Mouse (Mus musculus): ENCODE results near the gene Ache.
A peak's percentile ranks its signal among the peaks of the same experiment; 100 is the strongest.

Ache gene

DNA sequence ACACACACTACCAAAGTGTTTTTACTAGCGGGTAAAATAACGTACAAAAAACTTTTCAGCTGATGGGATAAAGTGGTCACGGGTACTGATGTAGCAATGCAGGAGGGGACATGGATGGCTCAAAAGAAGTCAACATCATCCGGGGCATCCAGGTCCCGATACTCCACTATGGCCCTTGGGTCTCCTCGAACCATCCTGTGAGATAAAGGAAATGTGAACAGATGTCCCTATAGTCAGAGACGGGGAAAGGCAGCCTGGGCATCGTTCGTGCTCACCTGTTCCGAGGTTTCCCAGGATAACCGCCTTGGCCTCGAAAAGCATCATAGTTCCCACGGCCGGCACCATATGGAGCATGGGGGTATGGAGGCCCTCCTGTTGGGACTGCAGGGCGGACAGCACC, 8.4 kb downstream of the Ache start:
- DNase-seq = no peak

DNA sequence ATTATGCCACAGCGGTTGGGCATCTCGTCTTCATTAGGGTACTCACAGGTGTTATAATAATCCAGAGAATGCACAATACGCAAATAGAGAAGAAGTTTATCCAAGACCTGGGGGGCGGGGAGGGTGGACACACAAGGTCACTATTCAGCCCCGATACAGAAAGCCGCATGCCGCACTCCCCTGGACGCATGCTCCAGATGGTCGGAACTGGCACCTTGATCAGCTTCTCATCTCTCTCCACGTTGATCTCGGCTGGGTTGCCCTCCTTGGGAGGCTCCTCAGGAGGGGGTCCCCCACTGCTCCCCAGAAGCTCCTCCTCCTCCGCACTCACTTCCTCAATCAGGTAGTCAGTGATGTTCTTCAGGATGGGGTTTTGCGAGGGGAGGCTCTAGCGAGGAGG, 9.8 kb downstream of the Ache start:
- no peak for DNase-seq

DNA sequence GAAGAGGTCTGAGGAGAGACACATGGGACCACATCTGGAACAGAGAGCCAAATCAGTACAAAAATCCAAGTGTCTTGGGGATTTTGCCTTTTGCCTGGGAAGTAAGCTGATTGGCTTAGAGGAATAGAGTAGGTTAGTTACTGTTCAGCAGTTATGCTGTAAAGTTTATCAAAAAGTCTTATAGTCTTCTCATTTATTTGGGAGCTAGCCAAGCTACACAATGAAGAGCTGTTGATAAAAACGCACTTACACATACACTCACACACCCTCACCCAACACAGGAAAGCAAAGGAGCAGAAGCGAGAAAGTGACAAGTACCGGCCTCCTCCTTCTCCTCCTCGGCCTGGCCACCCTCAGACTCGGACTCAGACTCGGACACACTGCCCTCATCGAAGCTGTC, 11.9 kb downstream of the Ache start:
- no peak for DNase-seq

DNA sequence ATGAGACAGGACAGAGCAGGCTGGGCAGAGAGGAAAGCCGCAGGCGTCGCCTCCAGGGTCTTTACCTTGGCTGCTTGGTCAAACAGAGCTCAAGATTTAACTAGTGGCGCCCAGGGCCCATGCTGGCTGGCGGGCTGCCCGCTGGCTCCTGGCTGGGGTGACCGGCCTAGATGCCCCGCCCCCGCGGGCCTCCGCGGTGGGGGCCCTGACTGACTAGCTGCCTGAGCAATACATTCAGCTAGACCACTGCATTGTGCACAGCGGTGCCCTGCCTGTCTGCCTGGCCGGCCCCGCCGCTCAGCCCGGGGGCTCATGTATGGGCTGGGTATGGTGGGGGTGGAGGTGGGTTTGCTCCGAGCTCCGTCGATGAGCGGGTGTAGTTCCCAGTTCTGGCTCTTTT, 13.9 kb downstream of the Ache start:
- peak; percentile 36 for DNase-seq

DNA sequence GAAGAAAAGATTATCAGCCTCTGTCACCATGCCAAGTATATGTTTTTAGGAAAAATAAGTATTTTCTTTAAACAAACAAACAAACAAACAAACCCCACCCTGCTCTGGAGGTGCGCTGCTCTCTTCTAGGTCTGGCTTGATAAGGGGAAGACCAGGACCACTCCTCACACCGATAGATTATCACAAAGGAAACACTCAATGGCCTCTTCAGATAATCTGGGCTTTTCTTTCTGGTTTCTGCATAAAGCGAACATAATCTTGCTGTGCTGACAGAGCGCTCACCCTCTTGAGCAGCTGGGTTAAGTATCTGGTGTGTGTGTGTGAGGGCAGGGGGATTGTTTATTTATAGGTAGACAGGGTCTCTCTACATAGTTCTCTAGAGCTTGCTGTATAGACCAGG, 16.3 kb downstream of the Ache start:
- DNase-seq = no peak

DNA sequence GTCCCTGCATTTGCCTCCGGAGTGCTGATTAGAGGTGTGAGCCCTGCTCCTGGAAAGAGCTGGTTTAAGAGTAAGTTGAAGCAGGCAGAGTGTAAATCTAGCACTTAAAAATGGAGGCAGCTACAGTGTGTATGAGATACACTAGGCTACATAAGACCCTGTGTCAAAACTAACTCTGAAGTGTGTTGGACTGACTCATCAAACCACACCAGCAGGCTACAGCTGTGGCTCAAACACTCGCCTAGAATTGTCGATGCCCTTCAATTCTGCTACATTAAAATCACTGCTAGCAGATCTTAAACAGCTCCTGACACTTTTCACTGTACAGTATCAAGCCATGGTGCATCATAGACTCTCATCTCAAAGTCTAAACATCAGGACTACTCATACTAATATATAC, 16.8 kb downstream of the Ache start:
- no peak for DNase-seq

DNA sequence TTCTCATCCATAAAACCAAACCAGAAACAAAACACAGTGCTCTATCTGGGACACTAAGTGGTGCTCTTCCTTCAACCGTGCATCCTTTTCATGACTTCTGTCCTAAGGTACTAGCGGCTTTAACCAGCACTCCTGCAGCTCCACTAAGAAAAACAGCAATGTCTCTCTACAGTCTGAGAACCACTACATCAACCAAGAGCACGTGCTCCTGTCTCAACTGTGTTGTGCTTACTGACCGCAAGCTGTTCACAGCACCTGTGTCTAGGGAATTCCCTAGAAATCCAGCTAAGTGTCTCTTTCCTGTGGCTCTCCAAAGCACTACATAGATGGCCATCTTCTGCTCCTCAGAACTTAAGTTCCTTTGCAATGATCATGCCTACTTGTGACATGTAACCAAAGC, 17.5 kb downstream of the Ache start:
- no peak for DNase-seq

DNA sequence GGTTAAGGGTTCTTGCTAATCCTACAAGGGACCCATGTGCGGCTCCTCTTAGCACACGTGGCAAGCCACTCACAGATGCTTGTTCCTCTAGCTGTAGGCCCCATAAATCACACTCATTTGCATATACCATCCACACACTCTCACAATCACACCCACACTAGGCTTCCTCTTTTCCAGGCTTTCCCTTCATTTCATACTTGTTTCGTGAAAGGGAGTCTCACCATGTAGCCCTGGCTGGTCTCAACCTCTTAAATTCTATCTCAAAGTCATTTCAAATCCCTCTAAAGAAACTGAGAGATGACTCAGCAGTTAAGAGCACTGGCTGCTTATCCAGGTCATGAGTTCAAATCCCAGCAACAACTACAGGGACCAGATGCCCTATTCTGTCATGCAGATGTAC, 18.5 kb downstream of the Ache start:
- DNase-seq = no peak

DNA sequence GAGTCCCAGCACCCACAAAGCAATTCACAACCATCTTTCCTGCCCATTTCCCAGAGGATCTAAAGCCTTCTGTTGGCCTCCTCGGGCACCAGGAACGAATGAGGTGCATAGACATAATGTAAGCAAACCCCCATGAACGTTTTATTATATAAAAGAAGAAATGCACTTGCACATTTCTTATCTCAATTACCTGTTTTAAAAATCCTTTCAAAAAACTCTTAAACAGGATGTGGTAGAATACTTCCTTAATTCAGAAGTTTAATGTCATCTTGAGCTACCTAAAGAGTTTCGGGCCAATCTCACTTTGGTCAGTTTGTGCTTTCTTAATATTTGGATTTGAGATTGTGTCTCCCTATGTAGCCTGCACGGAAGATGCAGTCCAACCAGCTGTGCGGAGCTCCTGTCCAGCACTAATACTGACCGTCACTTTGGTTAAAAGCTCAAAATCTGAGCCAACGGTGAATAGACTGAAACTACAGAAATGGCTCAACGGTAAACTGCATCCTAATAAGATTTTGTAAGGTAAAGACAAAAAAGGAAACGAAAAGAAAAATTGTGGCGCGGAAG, 19.2 kb downstream of the Ache start:
- no peak for DNase-seq

DNA sequence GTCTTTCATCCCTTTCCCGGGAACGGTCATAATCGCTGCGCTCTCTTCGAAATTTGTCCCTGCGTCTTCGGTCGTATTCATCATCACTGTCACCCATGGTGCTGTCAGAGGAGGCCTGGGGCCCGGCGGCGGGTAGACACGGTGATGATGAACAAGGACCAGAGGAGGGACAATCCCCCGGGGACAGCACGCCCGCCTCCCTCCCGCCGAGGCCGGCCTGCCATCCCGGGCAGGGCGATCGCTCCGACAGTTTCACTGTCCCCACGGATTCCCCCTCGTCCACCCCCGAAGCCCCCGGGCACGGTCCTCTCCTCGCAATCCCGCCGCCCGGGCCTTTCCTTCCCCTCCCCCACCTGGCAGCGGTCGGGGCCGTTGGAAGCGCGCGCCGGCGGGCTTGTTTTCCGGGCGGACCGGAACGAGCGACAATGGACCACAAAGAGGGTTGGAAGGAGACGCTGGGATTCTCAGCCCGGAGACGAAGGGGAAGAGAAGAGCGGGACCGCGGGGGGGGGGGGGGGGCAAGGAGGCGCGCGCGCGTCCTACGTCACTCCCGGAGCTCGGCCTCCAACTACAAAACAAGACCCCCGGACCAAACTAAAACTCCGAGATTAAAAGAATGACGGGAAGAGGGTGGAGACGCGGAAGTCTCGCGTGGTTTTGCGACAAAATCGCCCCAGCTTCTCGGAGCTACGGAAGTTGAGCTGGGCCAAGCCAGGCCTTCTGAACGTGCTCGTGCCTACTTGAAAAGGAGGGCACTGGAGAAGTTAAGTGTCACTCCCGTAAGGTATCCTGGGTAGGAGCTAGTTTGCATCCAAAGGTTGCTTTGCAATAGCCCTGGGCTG, 20.0 kb downstream of the Ache start, which contains the start of gene Srrt:
Gene Srrt (minus strand): TSS at position 604 of the 842 bp plus-strand sequence.
- peak; percentile 92 for DNase-seq

DNA sequence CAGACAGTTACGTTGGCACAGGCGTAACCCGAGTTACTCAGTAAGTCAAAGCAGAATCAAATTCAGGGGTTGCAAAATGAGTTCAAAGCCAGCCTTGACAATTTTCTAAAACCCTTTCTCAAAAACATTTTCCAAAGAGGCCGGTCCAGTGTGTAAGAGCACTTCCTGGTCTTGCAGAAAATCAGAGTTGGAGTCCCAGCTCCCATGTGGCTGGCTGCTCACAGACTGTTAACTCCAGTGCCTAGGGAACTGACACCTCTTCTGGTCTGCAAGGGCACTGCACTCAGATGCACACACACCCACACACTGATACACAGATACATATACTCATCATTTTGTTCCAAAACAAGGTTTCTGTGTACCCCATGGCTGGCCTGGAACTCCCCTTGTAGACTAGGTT, 21.0 kb downstream of the Ache start:
- no peak for DNase-seq

DNA sequence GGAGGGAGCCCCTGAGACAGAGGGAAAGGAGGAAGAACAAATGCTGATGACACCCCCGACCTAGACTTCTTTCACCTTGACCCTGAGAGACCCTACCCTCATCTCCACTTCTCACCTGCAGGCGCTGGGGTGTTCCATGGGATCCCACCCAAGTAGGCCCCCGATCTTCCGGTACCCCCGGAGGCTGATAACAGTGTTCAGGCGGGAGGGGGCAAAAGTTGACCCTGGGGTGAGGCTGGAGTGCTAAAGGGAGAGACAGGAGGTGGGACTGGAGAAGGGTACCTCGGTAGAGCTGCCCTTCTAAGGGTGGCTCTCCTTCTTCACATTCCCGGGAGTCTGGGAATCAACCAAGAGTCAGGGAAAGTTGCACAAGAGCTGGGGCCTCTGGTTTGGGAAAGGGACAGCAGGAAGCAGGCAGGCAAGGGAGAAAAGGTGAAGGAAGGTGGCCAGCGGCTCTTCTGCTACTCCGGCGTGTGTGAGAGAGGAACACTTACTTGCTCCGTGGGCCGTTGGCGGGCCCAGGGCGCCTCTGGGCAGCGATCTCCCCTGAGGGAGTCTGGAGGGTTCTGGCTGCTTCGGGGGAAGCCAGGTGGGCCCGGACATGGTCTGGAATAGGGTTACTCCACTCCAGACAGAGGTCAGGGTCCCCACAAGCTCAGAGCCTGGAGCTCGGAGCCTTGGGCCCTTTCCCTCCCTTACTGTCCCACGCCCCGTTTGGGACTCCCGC, 26.3 kb downstream of the Ache start:
- DNase-seq = no peak

DNA sequence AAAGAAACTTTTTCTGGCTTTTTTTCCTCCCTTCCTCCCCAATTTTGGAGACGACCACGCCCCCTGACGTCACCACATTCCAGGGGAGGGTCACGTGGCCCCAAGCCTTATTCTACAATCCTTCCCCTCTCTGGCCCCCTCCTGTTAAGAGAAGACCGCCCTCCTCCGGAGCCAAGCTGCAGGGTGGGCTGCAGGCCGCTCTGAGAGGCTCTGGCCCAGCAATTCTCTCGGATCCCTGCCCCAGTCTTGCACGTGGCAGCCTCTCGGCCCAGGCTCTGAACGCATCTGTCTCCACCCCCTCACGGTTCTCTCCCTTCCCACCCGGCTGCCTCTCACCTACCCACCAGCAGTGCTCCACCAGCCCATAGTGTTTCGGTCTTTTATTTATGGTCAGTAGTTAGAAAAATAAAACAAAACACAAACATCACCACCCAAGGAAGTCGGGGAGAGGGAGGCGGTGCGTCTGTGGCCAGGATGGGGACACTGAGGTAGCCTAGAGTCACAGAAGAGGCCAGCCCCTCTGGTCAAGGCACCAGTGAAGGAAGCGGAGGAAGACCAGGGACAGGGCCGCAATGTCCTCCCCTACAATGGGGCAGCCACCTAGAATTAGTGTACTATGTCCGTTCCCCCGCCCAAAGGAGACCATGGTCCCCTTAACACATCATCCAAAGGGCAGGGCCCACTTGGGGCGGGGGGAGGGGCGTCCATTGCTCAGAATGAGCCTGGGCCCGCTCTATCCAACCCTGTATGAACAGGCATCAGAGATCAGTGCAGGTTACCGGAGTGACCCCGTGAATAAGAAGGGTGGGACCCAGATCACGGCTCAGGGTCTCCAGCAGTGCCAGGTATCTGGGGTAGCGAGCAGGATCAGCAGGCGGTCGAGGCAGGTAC, 27.1 kb downstream of the Ache start, which contains the start of gene Trip6:
Gene Trip6 (minus strand): TSS at position 212 of the 891 bp plus-strand sequence.
- DNase-seq = peak; percentile 87

DNA sequence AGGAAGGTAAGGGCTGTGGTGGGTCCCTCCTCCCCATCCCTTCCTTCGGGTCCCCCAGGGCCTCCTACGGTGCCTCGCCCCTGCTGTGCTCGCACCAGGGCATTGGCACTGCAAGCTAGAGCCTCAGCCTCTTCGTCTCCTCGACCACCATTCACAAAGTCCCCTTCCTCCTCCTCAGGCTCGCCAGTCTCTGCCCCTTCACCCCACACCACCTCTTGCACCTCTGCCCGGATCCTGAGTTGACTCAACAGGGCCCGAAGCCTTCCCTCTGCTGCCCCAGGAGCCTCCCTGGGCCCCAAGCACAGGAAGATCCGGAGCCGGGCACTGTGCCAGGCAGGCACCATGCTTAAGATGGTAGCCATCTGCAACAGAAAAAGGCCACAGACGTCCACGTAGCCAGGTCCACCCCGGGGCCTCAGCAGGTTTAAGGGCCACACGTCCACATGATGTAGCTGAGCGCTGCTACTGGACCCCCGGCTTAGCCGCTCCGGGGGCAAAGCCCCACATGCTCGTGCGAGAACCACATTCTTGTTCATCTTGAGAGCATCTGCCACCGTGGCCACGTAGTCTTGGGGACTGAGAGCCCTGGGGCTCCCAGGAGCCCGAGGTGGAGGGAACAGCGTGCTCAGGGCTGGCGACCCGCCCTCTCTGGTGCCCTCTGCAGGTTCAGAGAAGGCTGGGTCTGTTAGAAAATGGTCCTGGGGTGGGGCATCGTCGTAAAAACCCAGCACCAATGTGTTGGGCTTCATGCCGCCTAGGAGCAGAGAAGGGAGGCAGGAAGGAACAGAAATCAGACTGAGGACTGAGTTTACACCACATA, 28.0 kb downstream of the Ache start:
- peak; percentile 63 for DNase-seq

DNA sequence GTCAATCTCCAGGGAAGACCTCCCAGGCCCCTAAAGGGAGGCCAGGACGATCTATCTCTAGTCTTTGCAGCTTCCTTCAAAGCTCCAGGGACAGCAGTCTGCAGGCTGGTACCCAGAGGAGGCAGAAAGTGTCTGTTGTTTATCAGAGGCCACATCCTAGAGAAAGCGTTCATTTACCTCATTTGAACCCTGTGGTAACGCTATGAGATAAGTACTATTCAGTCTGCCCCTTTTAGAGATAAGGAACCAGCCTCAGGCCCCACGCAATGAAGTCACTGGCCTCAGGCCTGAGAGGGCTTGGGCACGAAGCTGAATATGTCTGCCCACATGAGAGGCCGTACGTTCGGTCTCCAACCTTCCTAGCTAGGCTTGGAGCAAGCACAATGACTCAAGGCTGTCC, 30.0 kb downstream of the Ache start:
- no peak for DNase-seq

DNA sequence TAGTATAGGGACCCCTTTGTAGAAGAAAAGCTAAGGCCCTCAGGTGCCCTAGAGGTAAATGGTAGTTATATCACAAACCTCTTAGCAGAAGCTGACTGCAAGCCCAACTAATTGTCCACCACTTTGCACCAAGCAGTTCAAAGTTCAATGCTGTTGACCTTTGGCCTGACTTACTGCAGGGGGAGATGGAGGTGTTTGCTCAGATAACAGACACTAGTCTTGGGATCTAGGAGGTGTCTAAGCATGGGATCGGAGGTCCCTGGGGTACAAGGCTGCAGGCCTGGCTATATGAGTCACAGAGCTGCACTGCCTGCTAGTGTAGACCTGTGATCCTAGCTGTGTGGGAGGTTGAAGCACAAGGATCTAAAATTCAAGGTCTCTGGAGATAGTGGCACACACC, 31.3 kb downstream of the Ache start:
- no peak for DNase-seq

DNA sequence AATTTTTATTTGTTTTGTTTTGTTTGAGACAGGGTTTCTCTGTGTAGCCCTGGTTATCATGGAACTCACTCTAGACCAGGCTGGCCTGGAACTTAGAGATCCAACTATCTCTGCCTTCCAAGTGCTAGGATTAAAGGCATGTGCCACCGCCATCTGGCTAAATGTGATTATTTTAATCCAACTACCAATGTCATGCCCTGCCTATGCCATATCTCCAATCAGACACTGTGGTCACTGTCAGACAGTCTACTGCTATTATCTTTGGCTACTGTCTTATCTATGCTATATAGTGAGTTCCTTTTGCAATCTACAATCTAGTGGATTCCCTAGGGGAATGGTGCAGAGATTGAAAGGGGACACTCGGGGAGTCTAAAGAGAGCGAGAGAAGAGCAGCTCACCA, 33.7 kb downstream of the Ache start:
- DNase-seq = no peak

DNA sequence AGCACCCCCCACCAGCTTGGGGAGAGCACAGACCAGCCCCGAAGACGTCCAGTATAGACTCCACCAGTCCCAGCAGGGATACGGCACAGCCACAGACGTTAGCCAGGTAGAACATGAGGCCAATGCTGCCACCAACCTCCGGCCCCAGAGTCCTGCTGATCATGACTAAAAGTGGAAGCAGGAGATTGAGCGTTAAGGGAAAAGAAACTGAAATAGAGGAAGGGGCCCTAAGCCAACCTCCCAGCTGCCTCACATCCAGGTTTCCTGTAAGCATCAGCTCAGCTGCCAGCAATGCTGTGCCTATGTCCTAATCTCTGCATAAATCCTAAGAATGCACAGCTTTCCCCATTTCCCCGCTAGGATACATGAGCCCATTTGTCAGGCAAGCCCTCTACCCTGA, 43.6 kb downstream of the Ache start:
- DNase-seq = no peak

DNA sequence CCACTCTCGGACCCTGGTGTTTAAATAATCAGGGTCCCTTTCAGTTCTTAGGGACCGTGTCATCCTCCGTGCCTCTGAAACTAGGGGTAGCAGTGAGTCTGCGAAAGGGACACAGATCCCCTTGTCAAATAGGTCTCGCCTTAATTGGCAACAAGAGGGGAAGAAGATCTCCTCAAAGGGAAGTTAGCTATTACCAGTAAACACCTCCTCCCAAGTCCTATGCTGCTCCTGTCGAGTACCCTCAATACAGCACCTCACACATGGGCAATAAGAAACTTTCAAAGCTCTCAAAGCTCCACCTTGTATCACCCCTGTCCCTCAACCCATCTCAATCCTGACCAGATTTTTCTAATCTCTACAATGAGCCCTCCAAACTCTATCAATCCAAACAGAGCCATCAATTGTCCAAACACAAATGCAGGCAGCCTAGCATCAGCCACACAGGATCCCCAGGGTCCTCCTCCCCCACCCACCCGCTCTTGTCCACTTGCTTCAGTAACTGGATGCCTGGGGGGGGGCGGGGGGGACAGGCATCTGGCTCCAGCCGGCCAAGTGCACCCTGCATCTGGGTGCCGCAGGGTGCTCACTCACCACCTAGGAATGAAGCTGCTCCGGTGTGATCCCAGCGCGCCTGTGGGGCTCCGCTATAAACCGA, 45.7 kb downstream of the Ache start:
- no peak for DNase-seq

DNA sequence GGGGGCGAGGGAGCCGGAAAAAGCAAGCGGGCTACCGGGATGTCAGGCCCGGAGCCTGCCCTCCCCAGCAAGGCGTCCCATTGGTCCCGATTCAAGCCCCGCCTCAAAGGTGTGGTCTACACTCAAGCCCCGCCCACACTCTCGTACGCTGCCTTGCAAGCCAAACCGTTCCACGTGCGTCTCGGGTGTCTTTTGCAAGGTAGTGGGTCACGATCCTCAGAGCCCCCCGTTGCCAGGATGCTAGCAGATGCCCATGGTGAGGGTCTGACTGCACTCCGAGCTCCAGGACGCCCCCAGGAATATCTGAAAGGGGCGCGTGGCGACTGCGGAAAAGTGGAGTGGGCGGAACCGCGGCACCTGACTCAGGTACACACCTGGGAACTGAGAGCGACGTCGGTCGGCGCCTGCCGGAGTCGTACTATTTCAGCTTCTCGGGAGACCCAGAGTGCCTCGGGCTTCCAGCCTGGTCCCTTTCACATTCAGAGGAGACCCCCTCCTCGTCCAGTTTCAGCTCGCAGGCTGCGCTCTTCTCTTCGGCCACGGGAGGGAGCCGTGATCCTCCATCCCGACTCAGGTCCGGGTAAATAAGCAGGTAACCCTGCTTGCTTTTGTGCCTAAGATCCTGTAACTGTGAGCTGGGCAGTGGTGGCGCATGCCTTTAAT, 46.3 kb downstream of the Ache start, which contains the start of gene Slc12a9:
Gene Slc12a9 (minus strand): TSS at position 86 of the 663 bp plus-strand sequence.
- peak; percentile 93 for DNase-seq

DNA sequence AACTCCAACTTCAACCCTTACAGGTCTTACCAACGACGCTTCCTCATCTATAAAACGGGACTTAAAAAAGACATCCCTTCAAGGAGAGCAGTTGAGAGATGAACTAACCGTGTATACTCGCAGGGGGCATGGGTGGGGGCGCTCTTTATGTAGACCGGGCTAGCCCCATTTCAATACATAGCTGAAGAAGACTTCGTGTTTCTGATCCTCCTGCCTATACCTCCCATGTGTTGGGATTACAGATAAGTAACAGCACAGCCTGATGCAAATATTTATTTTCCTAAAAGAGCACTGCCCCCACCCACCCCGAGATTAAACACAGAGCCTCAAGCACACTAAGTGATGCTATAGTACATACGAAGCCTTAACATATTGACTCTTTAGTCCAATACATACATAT, 47.0 kb downstream of the Ache start:
- DNase-seq = no peak
